Mouse (Mus musculus): ENCODE data around the gene Pla2g12b.
"Not testable (repeated sequence)": the region's sequence is repeated elsewhere in the genome, so short reads cannot be mapped to it uniquely, and the experiment has no call there.

Pla2g12b gene

GRCm38 (mm10) chr10:59402899-59403792 is at the start of gene Pla2g12b:
Gene Pla2g12b (plus strand): TSS chr10:59403660.
- DNase-seq (ENCODE audit: low spot score in 2 of 2): no peak

- no peak for DNase-seq (ENCODE audit: low spot score in 2 of 2)
Observed at GRCm38 (mm10) chr10:59354120-59354519, 49.3 kb upstream of the Pla2g12b start.

GRCm38 (mm10) chr10:59355020-59355419 is 48.4 kb upstream of the Pla2g12b start:
- no peak for DNase-seq (ENCODE audit: low spot score in 2 of 2)

- DNase-seq (ENCODE audit: low spot score in 2 of 2): no peak
Observed at GRCm38 (mm10) chr10:59358744-59359143, 44.7 kb upstream of the Pla2g12b start.

DNA sequence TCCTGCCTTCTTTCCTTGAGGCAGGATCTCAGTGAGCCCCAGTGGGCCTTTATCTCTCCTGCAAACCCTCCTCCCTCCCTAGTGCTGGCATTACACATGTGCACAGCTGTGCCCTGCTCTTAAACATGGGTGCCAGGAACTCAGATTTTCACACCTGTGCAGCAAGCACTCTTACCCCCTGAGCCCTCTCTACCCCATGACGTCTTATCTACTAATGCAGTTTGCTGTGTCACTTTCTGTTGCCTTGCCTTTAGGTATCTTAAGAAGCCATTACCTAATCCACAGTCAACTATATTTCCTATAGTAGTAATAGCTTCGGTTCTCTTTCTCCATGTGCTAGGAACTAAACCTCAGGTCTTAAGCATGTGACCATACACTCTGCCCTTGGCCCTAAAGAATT is 40.3 kb upstream of the Pla2g12b start:
- DNase-seq (ENCODE audit: low spot score in 2 of 2): no peak

GRCm38 (mm10) chr10:59364551-59364950 is 38.9 kb upstream of the Pla2g12b start:
- no peak for DNase-seq (ENCODE audit: low spot score in 2 of 2)

DNA sequence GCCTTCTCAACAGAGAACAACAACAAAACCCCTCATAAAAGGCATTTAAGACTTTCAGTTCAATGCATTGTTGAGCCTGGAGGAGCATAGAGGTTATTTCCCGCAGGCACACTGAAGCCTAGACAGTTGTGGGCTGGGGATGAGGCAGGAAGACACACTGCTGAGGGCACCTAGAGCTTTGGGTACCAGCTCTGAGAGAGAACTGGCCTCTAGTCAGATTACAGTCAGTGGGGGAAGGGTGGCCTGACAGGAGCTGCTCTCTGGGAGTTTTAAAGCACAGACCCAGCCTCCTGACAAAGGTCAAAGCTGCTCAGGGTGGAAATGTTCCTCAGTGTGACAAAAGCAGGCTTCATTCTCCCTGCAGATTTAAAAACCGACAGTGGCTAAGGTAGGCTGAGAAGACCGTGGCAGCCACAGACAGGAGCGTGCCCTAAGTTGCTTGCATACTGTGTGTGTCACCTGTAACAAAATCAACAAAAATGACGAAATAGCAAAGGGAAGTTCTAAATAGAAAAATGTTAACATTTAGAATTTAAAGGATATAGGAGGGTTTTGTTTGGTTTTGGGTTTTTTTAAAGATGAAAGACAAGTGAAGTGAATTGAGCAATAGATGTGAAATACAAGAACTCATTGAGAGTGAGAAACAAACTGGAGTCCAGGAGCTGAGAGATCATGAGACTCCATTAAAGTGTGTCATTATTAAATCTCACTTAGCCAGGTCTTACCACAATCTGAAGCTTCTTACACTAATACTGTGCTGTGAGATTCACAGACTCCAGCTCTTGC is 37.5 kb upstream of the Pla2g12b start:
- no peak for DNase-seq (ENCODE audit: low spot score in 2 of 2)

DNA sequence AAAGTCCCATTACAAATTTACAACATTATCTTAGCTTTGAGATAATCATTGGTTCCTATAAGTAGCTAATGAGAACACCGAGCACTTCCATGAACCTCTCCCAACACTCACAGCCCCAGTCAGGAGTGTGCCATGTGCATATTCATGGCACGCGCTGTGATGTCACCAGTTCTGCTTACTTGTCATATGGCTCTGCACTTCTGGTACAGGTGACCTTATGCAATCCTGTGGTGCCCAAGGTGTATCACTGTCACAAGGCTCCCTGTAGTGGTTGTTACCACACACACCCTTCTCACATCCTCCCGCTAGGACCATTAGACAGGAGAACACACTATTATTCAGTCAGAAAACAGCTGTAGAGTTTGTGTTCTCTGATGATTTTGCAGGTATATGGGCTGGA is 36.7 kb upstream of the Pla2g12b start:
- no peak for DNase-seq (ENCODE audit: low spot score in 2 of 2)

DNA sequence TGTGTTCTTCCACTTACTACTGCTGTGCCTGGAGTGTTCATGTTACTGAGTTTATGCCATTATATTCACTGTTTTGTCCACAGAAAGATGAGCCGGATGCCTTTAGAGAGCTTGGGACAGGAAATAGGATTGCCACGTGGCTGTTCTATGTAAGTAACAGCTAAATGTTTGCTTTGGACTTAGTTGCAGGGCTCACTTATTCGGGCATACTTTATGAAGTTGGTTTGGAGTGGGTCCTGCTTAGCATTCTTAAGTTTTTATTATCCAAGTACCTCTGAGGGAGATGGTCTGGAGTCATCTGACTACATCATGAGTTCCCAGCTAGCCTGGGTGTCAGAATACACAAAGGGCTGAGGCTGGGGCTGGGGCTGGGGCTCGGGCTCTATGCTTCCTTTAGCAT is 36.3 kb upstream of the Pla2g12b start:
- no peak for DNase-seq (ENCODE audit: low spot score in 2 of 2)

- no peak for DNase-seq (ENCODE audit: low spot score in 2 of 2)
Observed at GRCm38 (mm10) chr10:59368729-59369128, 34.7 kb upstream of the Pla2g12b start.

DNA sequence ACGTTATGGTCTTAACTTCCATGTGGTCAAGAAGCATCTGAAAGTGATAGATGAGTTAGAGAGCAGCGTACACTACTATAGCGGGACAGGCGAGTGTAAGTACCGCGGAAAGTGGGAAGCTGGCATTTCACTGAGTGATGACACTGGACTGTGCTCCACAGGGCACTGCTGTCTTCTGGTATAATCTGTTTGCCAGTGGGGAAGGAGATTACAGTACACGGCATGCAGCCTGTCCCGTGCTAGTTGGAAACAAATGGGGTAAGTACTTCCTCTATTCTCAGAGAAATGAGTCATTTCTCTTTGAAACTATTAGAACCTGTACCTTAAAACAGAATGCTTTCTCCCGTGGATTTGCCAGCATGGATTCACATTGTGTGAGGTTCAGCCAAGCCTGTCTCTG is 34.0 kb upstream of the Pla2g12b start:
- DNase-seq (ENCODE audit: low spot score in 2 of 2): no peak

GRCm38 (mm10) chr10:59377906-59378305 is 25.6 kb upstream of the Pla2g12b start:
- DNase-seq (ENCODE audit: low spot score in 2 of 2): no peak

DNA sequence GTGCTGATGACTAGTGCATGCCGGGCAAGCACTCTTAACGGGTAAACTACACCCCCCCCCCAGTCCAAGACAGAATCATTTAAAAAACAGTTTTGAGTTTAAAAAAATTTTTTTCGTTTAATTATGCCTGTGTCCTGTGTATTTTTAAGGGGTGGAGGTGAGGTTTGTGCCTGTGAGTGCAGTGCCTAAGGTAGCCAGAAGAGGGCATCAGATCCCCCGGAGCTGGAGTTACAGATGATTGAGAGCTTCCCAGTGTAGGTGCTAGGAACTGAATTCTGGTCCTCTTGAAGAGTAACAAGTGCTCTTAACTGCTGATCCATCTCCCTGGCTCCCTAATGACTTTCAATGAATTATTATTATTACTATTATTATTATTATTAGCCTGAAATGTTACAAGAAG is 24.7 kb upstream of the Pla2g12b start:
- no peak for DNase-seq (ENCODE audit: low spot score in 2 of 2)

DNA sequence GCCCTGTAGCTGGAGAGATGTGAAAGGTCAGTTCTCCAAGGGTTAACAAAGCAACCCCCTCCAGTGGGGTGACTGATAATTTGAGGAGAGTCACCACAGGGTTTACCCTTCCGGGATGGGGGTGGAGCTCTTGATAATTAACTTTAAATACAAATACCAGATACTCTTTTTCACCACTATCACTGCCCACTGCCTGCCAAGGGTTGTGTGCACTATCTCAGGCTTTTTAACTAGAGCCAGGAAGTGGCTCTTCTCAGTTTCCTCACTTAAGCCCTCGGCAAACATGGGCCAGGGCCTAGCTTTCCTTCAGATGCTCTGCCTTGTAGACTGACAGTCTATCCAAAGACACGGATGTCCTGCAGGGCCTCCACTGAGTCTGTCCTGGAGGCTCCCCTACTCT is 23.5 kb upstream of the Pla2g12b start:
- no peak for DNase-seq (ENCODE audit: low spot score in 2 of 2)

DNA sequence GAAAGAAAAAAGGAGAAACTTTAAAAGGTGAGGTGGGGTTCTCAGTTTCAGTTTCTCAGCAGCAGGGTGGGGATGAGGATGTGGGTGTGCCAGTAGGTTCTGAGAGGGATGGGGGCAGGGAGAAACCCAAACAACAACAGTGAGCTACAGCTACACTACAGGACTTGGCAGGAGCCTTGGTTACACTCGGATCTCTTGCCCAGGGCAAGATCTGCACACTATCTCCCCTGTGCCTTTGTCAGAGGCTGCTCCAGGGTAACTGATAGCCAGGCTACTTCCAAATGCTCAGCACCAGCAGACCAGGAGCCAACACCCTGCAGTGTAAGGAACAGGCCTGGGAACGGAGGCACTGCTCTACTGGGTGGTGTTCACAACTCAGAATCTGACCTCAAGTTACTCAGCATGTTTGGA is 23.0 kb upstream of the Pla2g12b start:
- no peak for DNase-seq (ENCODE audit: low spot score in 2 of 2)

DNA sequence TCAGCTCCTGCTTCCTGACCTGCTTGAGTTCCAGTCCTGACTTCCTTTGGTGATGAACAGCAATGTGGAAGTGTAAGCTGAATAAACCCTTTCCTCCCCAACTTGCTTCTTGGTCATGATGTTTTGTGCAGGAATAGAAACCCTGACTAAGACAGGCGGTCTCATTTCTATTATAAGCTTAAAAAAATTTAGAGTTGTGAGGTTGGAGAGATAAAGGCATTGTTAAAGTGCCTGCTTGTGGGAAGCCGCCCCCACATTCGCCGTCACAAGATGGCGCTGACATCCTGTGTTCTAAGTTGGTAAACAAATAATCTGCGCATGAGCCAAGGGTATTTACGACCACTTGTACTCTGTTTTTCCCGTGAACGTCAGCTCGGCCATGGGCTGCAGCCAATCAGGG is 21.9 kb upstream of the Pla2g12b start:
- DNase-seq (ENCODE audit: low spot score in 2 of 2): not testable (repeated sequence)

- DNase-seq (ENCODE audit: low spot score in 2 of 2): no peak
Observed at GRCm38 (mm10) chr10:59386951-59387350, 16.5 kb upstream of the Pla2g12b start.

DNA sequence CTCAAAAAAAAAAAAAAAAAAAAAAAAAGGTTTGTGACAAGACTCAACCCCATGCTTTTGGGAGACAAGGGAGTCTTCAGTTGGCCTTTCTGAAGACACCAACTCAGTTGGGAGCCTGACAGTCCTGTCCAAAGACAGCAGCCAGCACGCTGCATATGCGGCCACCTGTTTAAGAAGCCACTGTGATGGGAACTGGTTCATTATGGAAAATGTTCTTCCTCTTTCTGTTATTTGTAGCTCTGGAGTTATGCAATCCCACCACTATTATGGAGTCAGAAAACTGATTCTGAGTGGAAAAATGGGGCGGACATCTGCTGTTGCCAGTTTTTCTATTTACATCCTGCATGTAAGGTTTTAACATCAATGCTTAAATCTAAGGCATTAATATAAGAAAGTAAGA is 13.8 kb upstream of the Pla2g12b start:
- DNase-seq (ENCODE audit: low spot score in 2 of 2): no peak

DNA sequence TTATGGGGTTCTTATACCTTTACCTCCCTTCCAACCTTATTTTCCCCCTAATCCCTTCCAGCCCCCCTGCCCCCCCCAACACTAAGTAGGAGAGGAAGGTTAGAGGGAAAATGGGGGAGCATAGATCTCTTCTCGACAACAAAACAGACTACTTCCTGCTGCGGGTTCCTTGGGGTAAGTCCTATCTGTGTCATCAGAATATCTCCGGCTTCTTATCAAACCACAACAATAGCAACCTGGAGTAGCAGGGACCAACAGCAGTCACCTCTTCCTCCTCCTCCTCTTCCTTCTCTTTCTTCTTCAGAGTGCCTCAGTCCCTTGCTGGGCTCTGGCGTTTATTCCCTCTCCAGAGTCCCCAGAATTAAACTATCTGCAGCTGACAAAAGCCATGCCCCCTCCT is 11.6 kb upstream of the Pla2g12b start:
- no peak for DNase-seq (ENCODE audit: low spot score in 2 of 2)

DNA sequence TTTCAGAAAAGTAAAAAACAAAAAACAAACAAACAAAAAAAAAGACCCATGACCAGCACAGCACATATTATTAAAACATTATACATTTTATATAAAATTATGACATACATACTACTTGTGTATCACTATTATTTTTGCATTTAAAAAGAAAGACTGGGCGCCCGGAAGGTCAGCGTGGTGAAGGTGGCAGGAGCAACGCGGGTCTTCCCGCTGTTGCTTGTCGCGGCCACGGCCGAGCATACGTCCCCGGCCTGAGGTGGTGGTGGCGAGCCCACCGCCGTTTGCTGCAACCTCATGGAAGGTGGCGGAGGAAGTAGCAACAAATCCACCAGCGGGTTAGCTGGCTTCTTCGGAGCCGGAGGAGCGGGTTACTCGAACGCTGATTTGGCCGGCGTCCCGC is 8.0 kb upstream of the Pla2g12b start, which contains the start of gene Gm10273:
Gm10273 (plus strand) TSS at position 172 of the 400 bp plus-strand sequence.
- not testable (repeated sequence) for DNase-seq (ENCODE audit: low spot score in 2 of 2)

GRCm38 (mm10) chr10:59403793-59404149 is 311 bp downstream of the Pla2g12b start:
- DNase-seq (ENCODE audit: low spot score in 2 of 2): no peak

- no peak for DNase-seq (ENCODE audit: low spot score in 2 of 2)
Observed at GRCm38 (mm10) chr10:59408499-59408898, 5.0 kb downstream of the Pla2g12b start.

DNA sequence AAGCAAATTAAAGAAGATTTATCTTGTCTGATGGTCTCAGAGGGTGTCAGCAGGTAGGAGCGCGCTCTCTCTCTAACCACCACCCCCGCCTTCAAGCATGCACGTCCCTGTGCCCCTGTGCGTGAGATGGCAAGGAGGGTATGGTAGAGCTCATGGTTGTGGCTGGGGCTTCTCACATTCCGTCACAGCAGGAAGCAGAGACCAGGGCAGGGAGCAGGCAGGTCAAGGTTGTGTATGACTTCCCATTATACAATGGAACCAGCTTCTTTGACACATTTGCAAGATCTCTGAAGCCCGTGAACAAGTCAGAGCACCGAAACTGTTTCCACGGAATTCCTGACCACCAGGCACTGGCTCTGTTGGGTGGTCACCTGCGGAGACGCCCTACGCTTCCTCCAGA is 6.8 kb downstream of the Pla2g12b start:
- no peak for DNase-seq (ENCODE audit: low spot score in 2 of 2)
